Mouse (Mus musculus) hindbrain, embryonic 10.5 days (tissue): ENCODE measurements around the gene Obp2b. TPM values are rescaled to one million over a fixed set of nuclear protein-coding genes. Genes with fewer than 3 reads are reported as not detected.

Experiments
- DNase-seq: peaks from one replicate; pipeline ENCODE4 v3.0.0-alpha.2; 2017; ENCODE audit warnings: low spot score
- H3K27ac ChIP-seq: fragments of 300-500 bp; sonication (generic); 2 replicates; pipeline ENCODE4 v1.5.1; 2016; ENCODE audit warnings: mild to moderate bottlenecking, moderate library complexity
- H3K27me3 ChIP-seq: fragments of 300-500 bp; sonication (generic); 2 replicates; pipeline ENCODE4 v1.6.1; 2016; ENCODE audit warnings: mild to moderate bottlenecking; ENCODE audit not compliant: poor library complexity, insufficient read depth, severe bottlenecking
- H3K36me3 ChIP-seq: fragments of 300-500 bp; sonication (generic); 2 replicates; pipeline ENCODE4 v1.6.1; 2016; ENCODE audit warnings: mild to moderate bottlenecking, moderate library complexity
- H3K4me1 ChIP-seq: fragments of 300-500 bp; sonication (generic); replicated peaks from 2 replicates; pipeline ENCODE4 v1.6.1; 2016; ENCODE audit warnings: mild to moderate bottlenecking
- H3K4me3 ChIP-seq: fragments of 300-500 bp; sonication (generic); 2 replicates; pipeline ENCODE4 v1.5.1; 2016; ENCODE audit warnings: mild to moderate bottlenecking, moderate library complexity
- H3K9me3 ChIP-seq: fragments of 300-500 bp; sonication (generic); 2 replicates; pipeline ENCODE4 v1.6.1; 2016; ENCODE audit warnings: mild to moderate bottlenecking, moderate library complexity
- WGBS: fragments of 180-500 bp; shearing (Covaris S2); methylation state at CpG from one replicate; pipeline ENCODE4 v1.1.7; 2016; 5-methylcytosine and 5-hydroxymethylcytosine counted together
- polyA plus RNA-seq: library from polyadenylated mRNA; unstranded; fragments of >200 nt; fragmentation: Nextera tagmentation; extraction: Ambion mirVana; gene quantifications from 2 replicates; pipeline ENCODE4 v1.2.1, GENCODE M21; 2016

The Obp2b gene
- polyA plus RNA-seq, 1 experiment from 2014 or later, result not detected

DNA sequence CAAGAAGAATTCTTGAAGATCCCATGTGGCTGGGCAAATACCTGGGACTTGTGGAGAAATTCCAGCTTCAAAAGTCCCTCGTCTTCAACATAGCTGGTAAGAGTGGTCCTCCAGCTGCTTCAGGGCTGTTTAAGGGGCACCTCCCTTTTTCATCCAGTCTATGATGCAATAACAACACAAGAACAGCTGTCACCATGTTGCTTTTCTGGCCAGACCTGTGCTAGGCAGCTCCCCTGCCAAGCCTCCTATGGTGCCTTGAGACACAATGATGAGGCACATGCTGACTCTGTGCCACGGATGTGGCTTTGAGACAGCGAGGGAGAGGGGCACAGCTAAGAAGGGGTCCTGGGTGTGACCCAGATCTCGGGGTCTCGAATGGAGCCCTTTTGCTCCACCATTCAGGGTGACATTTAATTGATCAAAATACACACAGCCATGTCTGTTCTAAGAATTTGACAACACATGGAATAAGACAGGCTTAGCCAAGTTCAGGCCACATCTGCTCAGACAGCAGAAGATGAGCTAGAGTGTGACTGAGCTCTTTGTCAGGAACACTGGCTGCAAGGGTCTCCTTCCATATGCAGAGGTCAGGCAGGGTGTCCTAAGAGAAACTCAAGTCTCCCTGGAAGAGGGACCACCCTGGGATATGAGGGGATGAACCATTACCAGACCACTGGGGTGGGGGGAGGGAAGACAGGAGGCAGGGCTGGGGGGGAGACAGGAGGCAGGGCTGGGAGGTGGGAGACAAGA lies 48.9 kb downstream of the Obp2b start:
- no peak for DNase-seq
- Histone ChIP-seq H3K27ac (no peak overlapping the region; the same call in 1 of the 2 replicates), H3K36me3 (no peaks in the 10 kb centered on the region), H3K4me1 (peaks cover 16% of the 10 kb centered on the region), H3K4me3 (no peak overlapping the region), H3K27me3 (no peaks in the 10 kb centered on the region), H3K9me3 (no peaks in the 10 kb centered on the region)
- 60% methylated on average over 5 of the region's 5 CpGs for WGBS

DNA sequence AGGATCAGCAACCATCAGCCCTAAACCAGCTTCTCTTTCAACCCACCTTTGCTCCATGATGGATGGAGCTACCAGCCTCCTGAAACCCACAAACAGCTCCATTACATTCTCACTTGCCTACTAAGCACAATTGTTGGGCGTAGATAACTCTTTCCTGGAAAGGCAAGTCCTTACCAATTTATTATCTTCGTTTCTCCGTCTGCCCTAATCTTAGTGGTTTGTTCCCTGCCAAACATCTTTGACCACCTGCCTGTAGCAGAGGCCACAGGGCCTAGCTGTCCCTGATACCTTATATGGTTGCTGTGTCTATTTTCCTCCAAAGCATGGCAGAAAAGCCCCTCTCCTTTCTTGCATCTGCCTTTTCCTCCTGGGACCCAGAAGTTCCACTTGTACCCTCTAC lies 52.3 kb downstream of the Obp2b start:
- Histone ChIP-seq H3K27me3 (no peaks in the 10 kb centered on the region), H3K36me3 (no peaks in the 10 kb centered on the region), H3K27ac (no peak overlapping the region), H3K9me3 (no peaks in the 10 kb centered on the region), H3K4me1 (peaks cover 16% of the 10 kb centered on the region), H3K4me3 (no peak overlapping the region)
- DNase-seq, result no peak
- 85% methylated on average over 3 of the region's 3 CpGs for WGBS

Other genes starting within 250 kb of the Obp2b start
- not detected in 2 replicates for gene Lcn12, start 243.1 kb upstream of the Obp2b start, polyA plus RNA-seq
- 88.3 and 109 TPM in 2 replicates for gene Fbxw5, start 236.3 kb upstream of the Obp2b start, polyA plus RNA-seq
- gene C8g, start 235.3 kb upstream of the Obp2b start, polyA plus RNA-seq, result 5.8 and 6.0 TPM in 2 replicates
- gene Traf2, start 190.1 kb upstream of the Obp2b start, polyA plus RNA-seq, result 38.2 and 40.1 TPM in 2 replicates
- 376 and 388 TPM in 2 replicates for gene Edf1, start 179.2 kb upstream of the Obp2b start, polyA plus RNA-seq
- gene Mamdc4, start 162.2 kb upstream of the Obp2b start, polyA plus RNA-seq, result 1.4 and 3.8 TPM in 2 replicates
- 163 and 189 TPM in 2 replicates for gene Phpt1, start 161.8 kb upstream of the Obp2b start, polyA plus RNA-seq
- gene Ajm1, start 155.3 kb upstream of the Obp2b start, polyA plus RNA-seq, result 0.05 and 0.44 TPM in 2 replicates
- 75.5 and 80.0 TPM in 2 replicates for gene Rabl6, start 128.5 kb upstream of the Obp2b start, polyA plus RNA-seq
- 0.17 and 0.18 TPM in 2 replicates for gene Ccdc183, start 119.3 kb upstream of the Obp2b start, polyA plus RNA-seq
- 17.4 and 18.3 TPM in 2 replicates for gene Tmem141, start 115.0 kb upstream of the Obp2b start, polyA plus RNA-seq
- 1.00 and 1.2 TPM in 2 replicates for gene Fcna, start 109.0 kb upstream of the Obp2b start, polyA plus RNA-seq
- gene Lcn8, start 83.9 kb upstream of the Obp2b start, polyA plus RNA-seq, result not detected in 2 replicates
- not detected in 2 replicates for gene Lcn5, start 79.1 kb upstream of the Obp2b start, polyA plus RNA-seq
- gene Lcn6, start 60.2 kb upstream of the Obp2b start, polyA plus RNA-seq, result not detected in 2 replicates
- gene Lcn10, start 54.3 kb upstream of the Obp2b start, polyA plus RNA-seq, result not detected in 2 replicates
- gene Obp2a, start 37.0 kb upstream of the Obp2b start, polyA plus RNA-seq, result not detected in 2 replicates
- gene Bmyc, start 30.3 kb upstream of the Obp2b start, polyA plus RNA-seq, result 77.9 and 86.1 TPM in 2 replicates
- not detected in 2 replicates for gene Lcn3, start 28.6 kb downstream of the Obp2b start, polyA plus RNA-seq
- gene Lcn11, start 40.0 kb downstream of the Obp2b start, polyA plus RNA-seq, result not detected in 2 replicates
- gene Gm13539, start 45.2 kb downstream of the Obp2b start, polyA plus RNA-seq, result not detected in 2 replicates
- gene Glt6d1, start 78.8 kb downstream of the Obp2b start, polyA plus RNA-seq, result not detected in 2 replicates
- gene Lcn9, start 86.1 kb downstream of the Obp2b start, polyA plus RNA-seq, result not detected in 2 replicates
- gene Sohlh1, start 110.2 kb downstream of the Obp2b start, polyA plus RNA-seq, result not detected in 2 replicates
- 0.45 and 1.0 TPM in 2 replicates for gene Kcnt1, start 126.7 kb downstream of the Obp2b start, polyA plus RNA-seq
- gene Camsap1, start 246.3 kb downstream of the Obp2b start, polyA plus RNA-seq, result 33.4 and 48.7 TPM in 2 replicates